Mouse (Mus musculus) brain, embryonic 14.5 days (tissue): ENCODE measurements around the gene Fam83f.

Experiments
- CTCF ChIP-seq: fragments of 200-500 bp; IDR thresholded peaks from 2 replicates; pipeline ENCODE4 v1.5.1; 2012; ENCODE audit warnings: inconsistent platforms, mild to moderate bottlenecking, moderate library complexity, borderline replicate concordance; ENCODE audit not compliant: insufficient read depth, insufficient read length; ENCODE audit errors: extremely low read depth
- POLR2A ChIP-seq: fragments of 200-500 bp; IDR thresholded peaks from 2 replicates; pipeline ENCODE4 v1.6.1; 2012; ENCODE audit warnings: mild to moderate bottlenecking, inconsistent platforms, borderline replicate concordance; ENCODE audit not compliant: poor library complexity, insufficient read depth, insufficient read length, severe bottlenecking; ENCODE audit errors: extremely low read depth

GRCm38 (mm10) chr15:80653865-80654264 is 17.8 kb upstream of the Fam83f start:
- TF ChIP-seq CTCF = no peak
- TF ChIP-seq POLR2A = no peak
